Mouse (Mus musculus) ES-Bruce4 (cell line): ENCODE data around the gene Arhgap44. TPM values are rescaled to one million over a fixed set of nuclear protein-coding genes. Genes with fewer than 3 reads are reported as not detected.

Experiments
- H3K27ac ChIP-seq: 2 replicates; pipeline ENCODE4 v1.5.1; 2012; ENCODE audit warnings: low read length, inconsistent platforms; ENCODE audit not compliant: insufficient read depth
- H3K27me3 ChIP-seq: 2 replicates; pipeline ENCODE4 v1.6.1; 2012; ENCODE audit warnings: mild to moderate bottlenecking, low read length, inconsistent platforms; ENCODE audit not compliant: control insufficient read depth, poor library complexity, insufficient read depth, severe bottlenecking
- H3K36me3 ChIP-seq: 2 replicates; pipeline ENCODE4 v1.6.1; 2012; ENCODE audit warnings: inconsistent platforms, mild to moderate bottlenecking, low read length, moderate library complexity; ENCODE audit not compliant: control insufficient read depth, poor library complexity, insufficient read depth, severe bottlenecking
- H3K4me1 ChIP-seq: one replicate; pipeline ENCODE4 v1.8.1; 2011; ENCODE audit warnings: low read length; ENCODE audit not compliant: control insufficient read depth, insufficient read depth
- H3K4me3 ChIP-seq: 2 replicates; pipeline ENCODE4 v1.5.1; 2011; ENCODE audit warnings: low read depth, mild to moderate bottlenecking, low read length
- H3K9ac ChIP-seq: 2 replicates; pipeline ENCODE4 v1.6.1; 2012; ENCODE audit warnings: low read depth, mild to moderate bottlenecking, inconsistent platforms; ENCODE audit not compliant: poor library complexity, severe bottlenecking
- H3K9me3 ChIP-seq: replicated peaks from 2 replicates; pipeline ENCODE4 v1.6.1; 2012; ENCODE audit warnings: mild to moderate bottlenecking, low read length, inconsistent platforms; ENCODE audit not compliant: control insufficient read depth, poor library complexity, insufficient read depth, severe bottlenecking
- CTCF ChIP-seq: IDR thresholded peaks from one replicate; pipeline ENCODE4 v1.8.1; 2011; ENCODE audit warnings: low read depth, low read length
- EP300 ChIP-seq: IDR thresholded peaks from 2 replicates; pipeline ENCODE4 v1.6.1; 2011; ENCODE audit warnings: low read depth, low read length; ENCODE audit not compliant: insufficient read depth
- POLR2A ChIP-seq: IDR thresholded peaks from one replicate; pipeline ENCODE4 v1.8.1; 2011; ENCODE audit warnings: low read length; ENCODE audit not compliant: insufficient read depth
- polyA plus RNA-seq: library from polyadenylated mRNA; stranded (reverse); fragments of >200 nt; gene quantifications from 2 replicates; pipeline ENCODE4 v1.2.4, GENCODE M21; 2011; ENCODE audit warnings: low read depth; ENCODE audit not compliant: missing spikeins, insufficient read depth, insufficient read length

Gene Arhgap44
- polyA plus RNA-seq, 1 experiment = 8.6 TPM

DNA sequence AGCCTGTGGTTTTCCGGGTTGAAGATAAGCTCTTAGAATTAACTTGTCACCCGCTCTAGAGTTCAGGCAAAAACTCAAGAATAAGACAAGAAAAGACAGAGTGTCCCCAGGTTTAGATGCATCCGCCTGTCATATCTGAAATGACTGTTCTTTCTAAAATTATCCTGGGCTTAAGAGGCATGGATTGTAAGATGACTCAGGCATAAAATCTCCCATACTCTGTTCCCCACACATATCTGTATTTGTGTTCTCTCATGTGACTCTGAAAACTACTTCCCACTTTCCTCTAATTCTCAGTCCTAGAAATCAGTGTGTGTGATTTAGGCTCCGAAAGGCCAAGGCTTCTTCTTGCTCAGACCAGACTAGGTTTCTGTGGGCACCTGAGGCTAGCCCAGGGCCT is 93.7 kb downstream of the Arhgap44 start:
- no peaks in the 10 kb centered on the region for H3K9me3 ChIP-seq
- no peak overlapping the region for H3K27ac ChIP-seq
- no peak for TF ChIP-seq EP300
- no peak for TF ChIP-seq CTCF
- TF ChIP-seq POLR2A = no peak
- H3K9ac ChIP-seq = no peak overlapping the region
- no peaks in the 10 kb centered on the region for H3K27me3 ChIP-seq
- no peaks in the 10 kb centered on the region for H3K36me3 ChIP-seq
- H3K4me1 ChIP-seq = no peaks in the 10 kb centered on the region
- no peak overlapping the region for H3K4me3 ChIP-seq

GRCm38 (mm10) chr11:65065201-65065600 is 97.6 kb downstream of the Arhgap44 start:
- no peak overlapping the region for H3K27ac ChIP-seq
- no peaks in the 10 kb centered on the region for H3K4me1 ChIP-seq
- H3K36me3 ChIP-seq = no peaks in the 10 kb centered on the region
- no peaks in the 10 kb centered on the region for H3K27me3 ChIP-seq
- no peak overlapping the region for H3K4me3 ChIP-seq
- no peak overlapping the region for H3K9ac ChIP-seq
- H3K9me3 ChIP-seq = no peaks in the 10 kb centered on the region
- TF ChIP-seq POLR2A = no peak

GRCm38 (mm10) chr11:65061437-65061836 is 101.3 kb downstream of the Arhgap44 start:
- Histone ChIP-seq H3K36me3 (no peaks in the 10 kb centered on the region), H3K4me3 (no peak overlapping the region), H3K9me3 (no peaks in the 10 kb centered on the region), H3K27me3 (no peaks in the 10 kb centered on the region), H3K9ac (no peak overlapping the region), H3K27ac (no peak overlapping the region), H3K4me1 (no peaks in the 10 kb centered on the region)
- TF ChIP-seq EP300 (no peak), CTCF (no peak), POLR2A (no peak)

- H3K9me3 ChIP-seq = no peaks in the 10 kb centered on the region
- no peak for TF ChIP-seq POLR2A
- TF ChIP-seq CTCF = no peak
- TF ChIP-seq EP300 = no peak
- no peaks in the 10 kb centered on the region for H3K27me3 ChIP-seq
- no peak overlapping the region for H3K4me3 ChIP-seq
- H3K4me1 ChIP-seq = no peaks in the 10 kb centered on the region
- no peak overlapping the region for H3K9ac ChIP-seq
- H3K27ac ChIP-seq = no peak overlapping the region
- no peaks in the 10 kb centered on the region for H3K36me3 ChIP-seq
Observed at GRCm38 (mm10) chr11:65059531-65059930, 103.2 kb downstream of the Arhgap44 start.

DNA sequence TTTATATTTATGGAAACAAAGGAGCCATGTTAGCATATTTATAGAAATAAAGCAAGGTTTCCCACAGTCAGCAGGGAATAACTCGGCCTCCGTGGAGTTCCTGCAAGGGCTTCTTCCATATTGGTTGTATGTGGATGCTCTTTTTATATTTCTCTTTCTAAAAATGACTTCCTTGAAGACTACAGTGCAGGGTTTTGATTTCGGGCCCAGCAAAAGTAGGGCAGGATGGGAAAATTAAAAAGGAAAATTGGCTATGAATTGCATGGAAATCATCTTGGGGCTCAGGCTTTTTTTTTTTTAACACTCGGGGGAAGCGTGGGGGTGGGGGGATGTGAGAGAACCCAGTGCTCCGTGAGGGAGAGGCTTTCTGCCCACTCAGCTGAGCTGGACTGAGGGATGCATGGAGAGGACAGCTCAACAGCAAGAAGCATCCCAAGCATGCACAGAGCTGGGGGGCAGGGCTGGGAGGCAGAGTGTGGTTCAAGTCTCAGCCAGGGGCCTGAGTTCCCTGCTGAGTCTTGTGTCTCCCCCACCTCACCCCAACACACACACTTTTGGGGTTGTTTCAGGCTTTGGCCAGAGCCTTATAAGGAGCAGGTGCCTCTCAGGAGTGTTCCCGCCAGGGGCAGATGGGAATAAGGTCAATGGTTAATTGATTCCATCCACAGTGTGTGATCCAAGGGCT is 104.4 kb downstream of the Arhgap44 start:
- no peak overlapping the region for H3K4me3 ChIP-seq
- H3K9ac ChIP-seq = no peak overlapping the region
- no peaks in the 10 kb centered on the region for H3K36me3 ChIP-seq
- H3K27ac ChIP-seq = no peak overlapping the region
- TF ChIP-seq POLR2A (no peak), CTCF (no peak), EP300 (no peak)
- no peaks in the 10 kb centered on the region for H3K9me3 ChIP-seq
- no peaks in the 10 kb centered on the region for H3K27me3 ChIP-seq
- no peaks in the 10 kb centered on the region for H3K4me1 ChIP-seq

GRCm38 (mm10) chr11:65055596-65055995 is 107.2 kb downstream of the Arhgap44 start:
- Histone ChIP-seq H3K27ac (no peak overlapping the region), H3K4me1 (no peaks in the 10 kb centered on the region), H3K4me3 (no peak overlapping the region), H3K9me3 (no peaks in the 10 kb centered on the region), H3K27me3 (no peaks in the 10 kb centered on the region), H3K9ac (no peak overlapping the region), H3K36me3 (no peaks in the 10 kb centered on the region)
- TF ChIP-seq EP300 (no peak), CTCF (no peak), POLR2A (no peak)

- H3K27ac ChIP-seq = no peak overlapping the region
- no peaks in the 10 kb centered on the region for H3K9me3 ChIP-seq
- H3K9ac ChIP-seq = no peak overlapping the region
- no peaks in the 10 kb centered on the region for H3K36me3 ChIP-seq
- TF ChIP-seq CTCF = no peak
- TF ChIP-seq POLR2A = no peak
- H3K4me3 ChIP-seq = no peak overlapping the region
- no peaks in the 10 kb centered on the region for H3K4me1 ChIP-seq
- H3K27me3 ChIP-seq = no peaks in the 10 kb centered on the region
Observed at GRCm38 (mm10) chr11:65054216-65054615, 108.5 kb downstream of the Arhgap44 start.
